8 mouse cellular contexts compared by ENCODE assay signal in the genomic region with DNA sequence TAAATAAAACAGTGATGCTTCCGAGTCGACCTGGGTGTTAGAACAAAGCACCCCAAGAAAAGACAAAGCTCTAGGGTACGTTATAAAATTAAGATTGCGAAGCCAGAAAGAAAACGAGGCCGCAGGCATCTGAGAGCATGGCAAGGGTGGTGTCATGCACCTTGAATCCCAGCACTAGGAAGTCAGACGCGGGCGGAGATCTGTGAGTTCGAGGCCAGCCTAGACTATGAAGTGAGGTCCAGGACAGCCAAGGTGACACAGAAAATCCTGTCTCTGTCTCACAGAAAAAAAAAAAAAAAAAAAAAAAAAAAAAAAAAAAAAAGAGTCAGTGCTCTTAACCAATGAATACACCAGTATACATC. TPM values are rescaled to one million over a fixed set of nuclear protein-coding genes. Genes with fewer than 3 reads are reported as not detected.
DNase-seq lines count a peak whose midpoint lies in the region; ATAC-seq and TF ChIP-seq lines count a peak whose summit lies in the region.

No protein-coding gene starts in this region.

- H3K9me3 ChIP-seq in lung, embryonic 16.5 days (ENCODE audit: control insufficient read depth, low read length) = peaks cover 6% of the 10 kb centered on the region; the same call in 1 of the 2 replicates
- no peaks in the 10 kb centered on the region for H3K9me3 ChIP-seq in forebrain, embryonic 14.5 days (replicated peaks; ENCODE audit: control insufficient read depth, low read length)
- H3K9me3 ChIP-seq in limb, embryonic 13.5 days = no peaks in the 10 kb centered on the region

- peak overlapping the region; percentile 44 for H3K4me2 ChIP-seq in lung, embryonic 16.5 days (ENCODE audit: low read depth, low read length)
- H3K4me2 ChIP-seq in forebrain, embryonic 14.5 days (ENCODE audit: low read length) = peak overlapping the region; percentile 46
- H3K4me2 ChIP-seq in limb, embryonic 13.5 days (replicated peaks) = peak overlapping the region; percentile 96

- peak overlapping the region; percentile 55 for H3K9ac ChIP-seq in lung, embryonic 16.5 days (ENCODE audit: low read length)
- H3K9ac ChIP-seq in forebrain, embryonic 14.5 days (ENCODE audit: low read length) = peak overlapping the region; percentile 26; the same call in 1 of the 2 replicates
- H3K9ac ChIP-seq in limb, embryonic 13.5 days = no peak overlapping the region; the same call in 1 of the 2 replicates

- peaks cover 5% of the 10 kb centered on the region; the same call in 1 of the 2 replicates for H3K4me1 ChIP-seq in cerebellum, adult 2 months (ENCODE audit: control insufficient read depth, insufficient read depth, low read length)
- peaks cover 16% of the 10 kb centered on the region for H3K4me1 ChIP-seq in lung, embryonic 16.5 days (replicated peaks; ENCODE audit: control insufficient read depth, insufficient read depth, low read length)
- peaks cover 18% of the 10 kb centered on the region for H3K4me1 ChIP-seq in forebrain, embryonic 14.5 days (ENCODE audit: control insufficient read depth, insufficient read depth, low read length)
- peaks cover 18% of the 10 kb centered on the region for H3K4me1 ChIP-seq in limb, embryonic 13.5 days

- no peak overlapping the region for H3K27ac ChIP-seq in cerebellum, adult 2 months (ENCODE audit: insufficient read depth, low read length)
- no peak overlapping the region for H3K27ac ChIP-seq in lung, embryonic 16.5 days (ENCODE audit: low read length)
- no peak overlapping the region for H3K27ac ChIP-seq in forebrain, embryonic 14.5 days (ENCODE audit: low read depth, low read length)
- H3K27ac ChIP-seq in limb, embryonic 13.5 days = no peak overlapping the region

- no peaks in the 10 kb centered on the region for H3K27me3 ChIP-seq in cerebellum, adult 2 months (ENCODE audit: control insufficient read depth, insufficient read depth, low read length)
- H3K27me3 ChIP-seq in lung, embryonic 16.5 days (ENCODE audit: control insufficient read depth, insufficient read depth, low read depth, low read length) = no peaks in the 10 kb centered on the region
- H3K27me3 ChIP-seq in forebrain, embryonic 14.5 days (replicated peaks; ENCODE audit: control insufficient read depth, insufficient read depth, low read length) = no peaks in the 10 kb centered on the region
- H3K27me3 ChIP-seq in limb, embryonic 13.5 days = no peaks in the 10 kb centered on the region

- peak; percentile 13 for ATAC-seq in lung, embryonic 16.5 days (ENCODE audit: low read depth)
- ATAC-seq in forebrain, embryonic 14.5 days = no peak; the same call in 1 of the 2 replicates
- ATAC-seq in limb, embryonic 13.5 days (ENCODE audit: low FRiP score, low read depth) = no peak

- H3K36me3 ChIP-seq in lung, embryonic 16.5 days (ENCODE audit: control insufficient read depth, insufficient read depth, low read length) = peaks cover 2% of the 10 kb centered on the region; the same call in 1 of the 2 replicates
- H3K36me3 ChIP-seq in forebrain, embryonic 14.5 days (ENCODE audit: control insufficient read depth, insufficient read depth, low read length) = 0 out of 2 replicates have a peak, but pooled peaks cover 4% of the 10 kb centered on the region
- H3K36me3 ChIP-seq in limb, embryonic 13.5 days = peaks cover 8% of the 10 kb centered on the region

- 8% methylated on average over 10 of the region's 10 CpGs for WGBS in cerebellum, adult 2 months
- WGBS in lung, embryonic 16.5 days = 8% methylated on average over 10 of the region's 10 CpGs
- WGBS in forebrain, embryonic 14.5 days = 13% methylated on average over 10 of the region's 10 CpGs
- 12% methylated on average over 10 of the region's 10 CpGs for WGBS in limb, embryonic 13.5 days

- TF ChIP-seq CTCF in cerebellum, adult 2 months (IDR thresholded peaks at IDR 0.05; ENCODE audit: borderline replicate concordance, insufficient read depth, low read depth, low read length) = no peak

- H3K4me3 ChIP-seq in cerebellum, adult 2 months (replicated peaks; ENCODE audit: insufficient read depth, low read depth, low read length) = peak overlapping the region; percentile 71
- H3K4me3 ChIP-seq in lung, embryonic 16.5 days (ENCODE audit: low read length) = peak overlapping the region; percentile 100
- peak overlapping the region; percentile 93 for H3K4me3 ChIP-seq in forebrain, embryonic 14.5 days (ENCODE audit: low read depth, low read length)
- H3K4me3 ChIP-seq in limb, embryonic 13.5 days = peak overlapping the region; percentile 100

- TF ChIP-seq POLR2A in cerebellum, adult 2 months (IDR thresholded peaks at IDR 0.05; ENCODE audit: borderline replicate concordance, insufficient read depth, low read length) = no peak

- peak in 1 of 2 experiments; percentile 67 for DNase-seq in cerebellum, adult 2 months
- no peak for DNase-seq in cerebellum, adult 9-10 months
- no peak for DNase-seq in lung, postnatal 10 days
- no peak for DNase-seq in forebrain, embryonic 14.5 days (ENCODE audit: low spot score)
- DNase-seq in neural tube, embryonic 10.5 days (ENCODE audit: extremely low spot score, low spot score) = peak; percentile 59
- DNase-seq in left cerebral cortex, adult 11 months (ENCODE audit: low spot score) = no peak

RNA-seq across cellular contexts. Expression of gene Prcc, which starts 0.6 kb away (rescaled TPM):
- polyA plus RNA-seq in cerebellum, adult 2 months (2012; rRNA removed) = 47.6 and 48.8 TPM in 2 replicates
- polyA plus RNA-seq in lung, embryonic 16.5 days (2015; fragmentation: Nextera tagmentation; extraction: Ambion mirVana) = 8.3 and 11.7 TPM in 2 replicates
- 16.1 and 18.5 TPM in 2 replicates for polyA plus RNA-seq in forebrain, embryonic 14.5 days (2014; fragmentation: Nextera tagmentation; extraction: Ambion mirVana)
- polyA plus RNA-seq in limb, embryonic 13.5 days (2015; fragmentation: Nextera tagmentation; extraction: Ambion mirVana) = 17.1 and 18.7 TPM in 2 replicates

RNA-seq across cellular contexts. Expression of gene Hdgf, which starts 20.1 kb away (rescaled TPM):
- 180 and 194 TPM in 2 replicates for polyA plus RNA-seq in cerebellum, adult 2 months (2012; rRNA removed)
- 81.3 and 86.3 TPM in 2 replicates for polyA plus RNA-seq in lung, embryonic 16.5 days (2015; fragmentation: Nextera tagmentation; extraction: Ambion mirVana)
- polyA plus RNA-seq in forebrain, embryonic 14.5 days (2014; fragmentation: Nextera tagmentation; extraction: Ambion mirVana) = 99.1 and 137 TPM in 2 replicates
- polyA plus RNA-seq in limb, embryonic 13.5 days (2015; fragmentation: Nextera tagmentation; extraction: Ambion mirVana) = 205 and 221 TPM in 2 replicates

RNA-seq across cellular contexts. Expression of gene Mrpl24, which starts 33.3 kb away (rescaled TPM):
- polyA plus RNA-seq in cerebellum, adult 2 months (2012; rRNA removed) = 83.9 and 84.9 TPM in 2 replicates
- 77.5 and 79.3 TPM in 2 replicates for polyA plus RNA-seq in lung, embryonic 16.5 days (2015; fragmentation: Nextera tagmentation; extraction: Ambion mirVana)
- polyA plus RNA-seq in forebrain, embryonic 14.5 days (2014; fragmentation: Nextera tagmentation; extraction: Ambion mirVana) = 69.5 and 71.2 TPM in 2 replicates
- 66.5 and 73.9 TPM in 2 replicates for polyA plus RNA-seq in limb, embryonic 13.5 days (2015; fragmentation: Nextera tagmentation; extraction: Ambion mirVana)

RNA-seq across cellular contexts. Expression of gene Sh2d2a, which starts 39.4 kb away (rescaled TPM):
- 0.05 TPM in 2 replicates for polyA plus RNA-seq in cerebellum, adult 2 months (2012; rRNA removed)
- 0.36 and 2.0 TPM in 2 replicates for polyA plus RNA-seq in lung, embryonic 16.5 days (2015; fragmentation: Nextera tagmentation; extraction: Ambion mirVana)
- not detected in 2 replicates for polyA plus RNA-seq in forebrain, embryonic 14.5 days (2014; fragmentation: Nextera tagmentation; extraction: Ambion mirVana)
- not detected in 2 replicates for polyA plus RNA-seq in limb, embryonic 13.5 days (2015; fragmentation: Nextera tagmentation; extraction: Ambion mirVana)

RNA-seq across cellular contexts. Expression of gene Isg20l2, which starts 44.1 kb away (rescaled TPM):
- polyA plus RNA-seq in cerebellum, adult 2 months (2012; rRNA removed) = 15.2 and 15.9 TPM in 2 replicates
- polyA plus RNA-seq in lung, embryonic 16.5 days (2015; fragmentation: Nextera tagmentation; extraction: Ambion mirVana) = 50.3 and 54.8 TPM in 2 replicates
- 17.9 and 20.0 TPM in 2 replicates for polyA plus RNA-seq in forebrain, embryonic 14.5 days (2014; fragmentation: Nextera tagmentation; extraction: Ambion mirVana)
- polyA plus RNA-seq in limb, embryonic 13.5 days (2015; fragmentation: Nextera tagmentation; extraction: Ambion mirVana) = 65.5 and 66.7 TPM in 2 replicates

Comparison
In these comparisons a context has a peak if more than half of its experiments do, and no peak if none do; other contexts are left out.
1. H3K4me2 ChIP-seq: peak in every context shown above with its lines; median percentile 96 in limb, embryonic 13.5 days; 46 in forebrain, embryonic 14.5 days; 44 in lung, embryonic 16.5 days.